Mouse (Mus musculus): ENCODE data around the gene 9130213A22Rik.

9130213A22Rik gene

GRCm38 (mm10) chr11:69078805-69079438 lies 43.5 kb downstream of the 9130213A22Rik start:
- in situ Hi-C loops (cut with MboI, MseI): loop anchor here (5.0 kb wide), 1 partner anchor 93 kb away; no protein-coding TSS in a partner anchor

GRCm38 (mm10) chr11:69078041-69078440 lies 44.3 kb downstream of the 9130213A22Rik start:
- in situ Hi-C loops (cut with MboI, MseI): loop anchor here (5.0 kb wide), 1 partner anchor 94 kb away; no protein-coding TSS in a partner anchor

- in situ Hi-C loops (cut with MboI, MseI): loop anchor here (5.0 kb wide), 1 partner anchor 95 kb away; no protein-coding TSS in a partner anchor
Measured at GRCm38 (mm10) chr11:69077316-69077715, 45.1 kb downstream of the 9130213A22Rik start.

- in situ Hi-C loops (cut with MboI, MseI): loop anchor here (5.0 kb wide), 1 partner anchor 96 kb away; no protein-coding TSS in a partner anchor
Measured at GRCm38 (mm10) chr11:69076572-69076971, 45.8 kb downstream of the 9130213A22Rik start.

GRCm38 (mm10) chr11:69075764-69076479 lies 46.5 kb downstream of the 9130213A22Rik start:
- in situ Hi-C loops (cut with MboI, MseI): loop anchor here (5.0 kb wide), 1 partner anchor 96 kb away; no protein-coding TSS in a partner anchor

- in situ Hi-C loops (cut with MboI, MseI): loop anchor here (5.0 kb wide), 1 partner anchor 98 kb away; no protein-coding TSS in a partner anchor
Measured at GRCm38 (mm10) chr11:69074776-69075069, 47.7 kb downstream of the 9130213A22Rik start.

- in situ Hi-C loops (cut with MboI, MseI): no loop called here
Measured at GRCm38 (mm10) chr11:69073951-69074775, 48.2 kb downstream of the 9130213A22Rik start.

- in situ Hi-C loops (cut with MboI, MseI): no loop called here
Measured at GRCm38 (mm10) chr11:69073065-69073888, 49.1 kb downstream of the 9130213A22Rik start.

- in situ Hi-C loops (cut with MboI, MseI): no loop called here
Measured at GRCm38 (mm10) chr11:69072666-69073064, 49.7 kb downstream of the 9130213A22Rik start.

- in situ Hi-C loops (cut with MboI, MseI): no loop called here
Measured at GRCm38 (mm10) chr11:69072234-69072633, 50.2 kb downstream of the 9130213A22Rik start.

GRCm38 (mm10) chr11:69071262-69071661 lies 51.1 kb downstream of the 9130213A22Rik start:
- in situ Hi-C loops (cut with MboI, MseI): no loop called here

GRCm38 (mm10) chr11:69070590-69071222 lies 51.7 kb downstream of the 9130213A22Rik start, which contains the start of gene Tmem107:
Gene Tmem107 (plus strand): TSS chr11:69070806.
- in situ Hi-C loops (cut with MboI, MseI): no loop called here

GRCm38 (mm10) chr11:69070093-69070492 lies 52.3 kb downstream of the 9130213A22Rik start:
- in situ Hi-C loops (cut with MboI, MseI): no loop called here

Measured in T-helper 2 cell (primary cell).